Mouse (Mus musculus) right cerebral cortex, postnatal 10 days (tissue): Measurements from ENCODE around the gene Med12l.
"Not testable (repeated sequence)": the region's sequence is repeated elsewhere in the genome, so short reads cannot be mapped to it uniquely, and the experiment has no call there.

Experiments
- DNase-seq, 2 experiments: peaks; one replicate each; pipeline ENCODE4 v3.0.0; 2021; ENCODE audit warnings: low spot score in 2 of 2

Gene Med12l

DNA sequence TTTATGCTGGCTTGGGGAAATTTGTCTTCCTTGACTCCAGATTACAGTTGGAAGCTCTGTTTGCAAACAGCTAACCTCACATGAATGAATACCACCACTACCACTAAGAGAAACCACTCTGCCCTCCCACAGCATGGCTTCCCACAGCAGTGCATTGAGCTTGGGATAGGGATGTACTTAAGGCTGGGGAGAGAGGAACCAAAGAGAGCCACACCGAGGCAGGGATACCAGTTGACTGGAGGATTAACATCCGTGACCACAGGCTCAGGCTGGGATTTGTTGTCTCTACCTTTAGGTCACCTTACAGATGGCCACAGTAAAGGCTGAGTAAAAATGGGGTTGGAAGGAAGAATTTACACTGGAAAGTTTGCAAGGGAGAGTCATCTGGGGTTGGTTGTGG lies 16.6 kb downstream of the Med12l start:
- no peak for DNase-seq

DNA sequence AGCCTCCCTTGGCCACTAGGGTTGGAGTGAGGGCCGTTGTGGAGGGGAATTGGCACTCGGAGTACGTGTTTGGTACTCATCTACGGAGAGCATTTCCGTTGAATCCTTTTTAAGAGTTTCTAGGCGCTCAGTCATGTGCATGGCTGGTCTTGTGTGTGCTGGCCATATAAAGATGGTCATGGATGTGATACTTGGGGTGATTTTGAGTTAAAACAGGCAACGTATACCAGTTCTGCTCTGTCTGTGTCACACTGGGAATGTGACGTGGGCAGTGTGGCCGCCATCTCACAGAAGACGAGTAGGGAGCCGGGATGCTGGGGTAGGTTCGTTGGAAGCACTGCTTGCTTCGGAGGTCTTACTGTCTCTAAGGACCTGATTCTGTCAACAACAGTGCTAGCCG lies 17.3 kb downstream of the Med12l start:
- no peak for DNase-seq

- DNase-seq, result no peak
Observed at GRCm38 (mm10) chr3:59024531-59025192, 19.0 kb downstream of the Med12l start.

- DNase-seq, result no peak
Observed at GRCm38 (mm10) chr3:59025193-59025535, 19.5 kb downstream of the Med12l start.

GRCm38 (mm10) chr3:59028696-59029095 lies 23.1 kb downstream of the Med12l start:
- DNase-seq, result no peak

DNA sequence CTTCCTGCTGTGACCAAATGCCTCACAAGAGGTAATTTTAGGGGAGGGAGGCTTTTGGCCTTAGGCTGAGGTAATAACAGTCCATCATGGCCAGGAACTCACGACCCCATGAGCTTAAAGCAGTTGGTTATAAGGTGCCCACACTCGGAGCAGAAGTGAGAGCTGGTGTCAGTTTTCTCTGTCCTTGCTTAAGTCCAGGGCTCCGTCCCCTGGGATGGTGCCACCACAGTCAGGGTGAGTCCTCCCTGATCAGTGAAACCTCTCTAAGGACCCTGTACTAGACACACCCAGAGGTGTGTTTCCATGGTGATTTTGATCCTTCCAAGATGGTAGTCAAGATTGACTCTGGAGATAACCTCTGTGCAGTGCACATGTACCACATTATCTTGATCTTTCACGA lies 25.4 kb downstream of the Med12l start:
- no peak for DNase-seq

GRCm38 (mm10) chr3:59041487-59041886 lies 35.9 kb downstream of the Med12l start:
- no peak for DNase-seq

DNA sequence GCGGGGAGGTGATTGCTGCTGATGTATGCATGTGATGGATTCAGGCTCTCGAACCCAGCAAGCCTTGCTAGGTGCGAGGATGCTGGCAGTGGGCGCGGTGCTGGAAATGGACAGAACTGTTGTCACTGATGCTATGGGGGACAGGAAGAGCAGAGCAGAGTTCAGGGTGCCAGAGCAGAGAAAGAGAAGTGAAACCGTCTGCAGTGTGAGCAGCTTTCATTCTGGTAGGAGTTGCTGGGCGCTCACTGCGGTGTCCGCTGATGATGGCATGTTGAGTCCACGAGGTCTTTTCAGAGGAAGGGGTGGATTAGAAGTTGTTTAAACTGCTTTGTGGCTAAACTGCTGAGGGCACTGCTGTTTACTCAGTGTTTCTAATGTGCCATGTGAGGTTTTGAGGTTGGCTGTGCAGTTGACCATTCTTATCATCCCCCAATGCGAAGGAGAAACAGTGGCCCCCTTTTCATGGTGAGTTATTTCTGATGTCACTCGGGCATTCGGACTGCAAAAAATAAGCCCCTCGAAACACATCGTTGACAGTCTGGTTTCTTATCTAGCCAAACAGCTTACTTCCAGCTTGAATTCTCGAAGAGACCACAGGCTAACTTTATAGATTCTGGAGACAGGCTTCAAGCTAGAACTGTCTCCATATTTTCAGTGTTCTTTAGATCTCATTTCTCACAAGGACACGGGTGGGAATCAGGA lies 49.4 kb downstream of the Med12l start:
- DNase-seq, result no peak

- DNase-seq, result peak; percentile 82 to 83
Observed at GRCm38 (mm10) chr3:59059022-59059541, 53.5 kb downstream of the Med12l start.

DNA sequence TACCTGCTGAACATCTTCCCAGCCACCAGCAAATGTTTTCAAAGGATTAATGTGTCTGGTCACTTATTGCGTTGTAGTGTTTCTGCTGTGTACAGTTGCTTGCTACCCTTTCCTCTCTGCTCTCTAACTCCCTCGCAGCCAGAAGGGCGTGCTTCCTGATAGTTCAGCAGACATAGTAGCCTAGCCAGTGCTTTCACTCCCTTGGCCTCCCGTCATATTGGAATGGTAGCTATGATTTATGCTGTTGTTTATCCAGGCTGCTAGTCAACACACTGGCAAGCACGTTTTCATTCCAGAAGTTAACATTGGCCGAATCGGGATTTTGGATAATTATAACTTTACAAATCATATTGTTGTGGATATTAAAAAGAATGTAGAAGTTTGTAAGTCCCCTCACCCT lies 54.5 kb downstream of the Med12l start:
- no peak for DNase-seq

DNA sequence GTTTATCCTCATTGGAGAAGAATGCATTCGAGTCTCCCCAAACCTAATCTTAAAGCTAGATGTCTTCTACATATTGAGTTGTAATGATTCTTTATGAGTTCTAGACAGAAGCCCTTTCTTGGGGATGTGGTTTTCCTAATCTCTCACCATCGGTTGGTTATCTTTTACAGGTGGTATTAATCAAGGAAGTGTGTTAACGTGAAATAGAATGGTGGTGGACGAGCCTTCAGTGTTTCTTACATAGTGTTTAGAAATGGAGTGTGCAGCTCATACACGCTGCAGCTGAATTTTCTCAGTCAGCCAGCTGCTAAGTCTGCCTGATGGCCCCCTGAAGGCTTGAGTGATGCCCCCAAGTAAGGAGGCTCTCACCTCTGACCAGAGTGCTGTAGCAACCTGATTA lies 56.5 kb downstream of the Med12l start:
- DNase-seq, result no peak

DNA sequence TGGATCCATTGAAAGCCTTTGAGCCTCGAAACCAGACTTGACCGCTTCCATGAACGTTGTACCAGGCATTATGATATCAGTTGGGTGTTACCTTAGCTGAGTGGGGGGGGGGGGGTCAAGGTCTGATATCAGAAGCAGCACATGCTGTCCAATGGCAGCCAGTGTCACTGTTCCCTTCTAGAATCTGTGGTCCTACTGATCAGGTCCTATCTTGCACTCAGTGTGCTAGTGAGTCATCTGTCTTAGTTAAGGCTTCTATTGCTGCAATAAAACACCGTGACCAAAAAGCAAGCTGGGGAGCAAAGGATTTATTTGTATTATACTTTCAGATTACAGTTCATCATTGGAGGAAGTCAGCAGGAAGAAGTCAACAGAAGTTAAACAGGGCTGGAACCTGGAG lies 57.8 kb downstream of the Med12l start:
- DNase-seq, result no peak

GRCm38 (mm10) chr3:59065937-59066336 lies 60.3 kb downstream of the Med12l start:
- no peak for DNase-seq

DNA sequence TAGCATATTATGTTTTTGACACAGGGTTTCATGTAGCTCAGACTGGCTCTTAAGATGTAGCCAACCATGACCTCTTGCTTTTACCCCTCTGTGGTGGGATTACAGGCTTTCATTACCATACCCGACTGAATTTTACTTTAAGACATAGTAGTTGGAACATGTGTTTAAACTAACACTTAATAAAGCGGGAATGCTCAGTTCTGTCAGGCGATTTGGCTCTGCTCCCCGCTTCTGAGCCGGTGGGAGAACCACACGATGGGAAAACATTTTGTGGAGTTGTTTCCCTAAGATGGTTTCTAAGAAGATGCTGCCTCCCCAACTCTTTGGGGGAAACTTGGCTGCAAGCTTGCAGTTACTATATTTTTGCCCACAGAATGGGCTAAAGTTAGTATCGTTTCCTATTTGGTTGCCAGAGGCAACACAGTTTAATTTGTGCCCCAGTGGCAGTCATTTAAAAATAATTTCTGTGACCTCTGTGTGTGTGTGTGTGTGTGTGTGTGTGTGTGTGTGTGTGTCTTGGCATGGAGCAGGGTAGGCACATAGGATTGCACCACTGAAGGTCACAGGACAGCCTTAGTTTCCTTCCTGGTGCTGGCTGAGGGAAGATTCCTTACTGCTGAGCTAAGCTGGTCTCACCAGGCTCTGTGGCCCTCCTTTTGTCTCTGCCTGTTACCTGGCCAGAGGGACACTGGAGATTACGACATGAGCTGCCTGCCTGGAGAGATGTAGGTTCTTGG lies 61.1 kb downstream of the Med12l start:
- peak; percentile 33 to 48 for DNase-seq

DNA sequence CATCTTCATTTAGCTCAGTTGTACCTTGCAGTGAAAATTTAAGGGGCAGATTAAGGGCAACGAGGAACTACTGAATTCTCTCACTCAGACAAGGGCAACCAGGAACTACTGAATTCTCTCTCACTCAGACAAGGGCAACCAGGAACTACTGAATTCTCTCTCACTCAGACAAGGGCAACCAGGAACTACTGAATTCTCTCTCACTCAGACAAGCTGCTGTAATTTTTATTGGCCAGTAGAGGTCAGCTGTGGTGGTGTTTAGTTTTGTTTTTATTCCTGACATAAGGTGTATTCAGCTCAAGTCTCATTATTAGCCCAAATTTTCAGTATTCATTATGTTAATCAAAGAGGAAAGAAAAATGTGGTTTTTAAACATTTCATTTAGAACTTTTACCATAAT lies 63.4 kb downstream of the Med12l start:
- DNase-seq, result not testable (repeated sequence)

DNA sequence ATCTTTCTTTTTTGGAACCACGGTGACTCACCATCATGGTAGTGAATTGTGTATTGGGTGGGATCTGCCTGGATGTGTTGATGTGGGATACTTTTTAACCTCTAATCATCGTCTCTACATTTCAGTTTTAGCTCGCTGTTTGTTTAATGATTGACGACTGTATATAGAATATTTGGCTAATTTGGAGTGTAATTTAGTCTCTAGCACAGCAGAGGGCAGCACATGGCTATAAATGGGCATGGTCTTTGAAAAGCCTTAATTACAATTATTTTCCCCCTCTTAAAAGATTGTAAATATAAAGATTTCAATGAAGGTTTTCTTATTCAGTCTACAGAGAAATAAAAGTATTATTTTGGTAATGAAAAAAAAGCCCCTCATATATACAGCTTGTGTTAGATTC lies 71.7 kb downstream of the Med12l start:
- peak in 1 of 2 experiments; percentile 40 for DNase-seq

DNA sequence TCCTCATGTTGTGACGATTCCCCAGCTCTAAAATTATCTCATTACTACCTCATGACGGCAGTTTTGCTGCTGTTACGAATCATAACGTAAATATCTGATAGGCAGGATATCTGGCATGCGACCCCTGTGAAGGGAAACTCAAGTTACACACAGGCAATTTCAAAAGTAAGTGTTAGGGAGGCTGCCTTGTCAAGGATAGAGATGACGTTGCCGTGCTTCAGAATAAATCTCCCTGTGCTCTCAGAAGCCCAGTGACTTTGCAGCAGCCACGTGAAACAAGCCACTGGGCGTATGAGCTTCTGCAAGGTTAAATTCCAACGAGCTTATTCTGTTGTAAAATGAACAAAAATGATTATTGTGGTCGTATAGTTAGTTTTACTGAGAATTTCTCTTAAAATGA lies 73.0 kb downstream of the Med12l start:
- no peak for DNase-seq

DNA sequence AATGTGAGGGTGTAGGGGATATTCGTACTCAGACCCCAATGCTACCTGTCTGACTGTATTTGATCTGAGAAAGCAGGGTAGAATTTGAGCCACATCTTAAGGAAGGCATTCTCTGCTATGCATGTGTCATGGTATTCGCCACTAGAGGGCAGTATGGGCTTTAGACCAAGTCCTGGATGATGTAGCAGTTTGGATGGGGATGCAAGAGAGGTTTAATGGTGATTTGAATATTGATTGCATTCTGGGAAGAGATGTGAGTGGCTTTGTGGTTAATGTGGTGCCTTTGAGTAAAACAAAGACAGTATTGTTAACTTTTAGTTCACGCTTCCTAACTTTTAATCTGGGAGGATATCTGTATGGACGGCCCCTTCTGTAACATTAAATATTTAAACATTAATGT lies 73.7 kb downstream of the Med12l start:
- no peak for DNase-seq

DNA sequence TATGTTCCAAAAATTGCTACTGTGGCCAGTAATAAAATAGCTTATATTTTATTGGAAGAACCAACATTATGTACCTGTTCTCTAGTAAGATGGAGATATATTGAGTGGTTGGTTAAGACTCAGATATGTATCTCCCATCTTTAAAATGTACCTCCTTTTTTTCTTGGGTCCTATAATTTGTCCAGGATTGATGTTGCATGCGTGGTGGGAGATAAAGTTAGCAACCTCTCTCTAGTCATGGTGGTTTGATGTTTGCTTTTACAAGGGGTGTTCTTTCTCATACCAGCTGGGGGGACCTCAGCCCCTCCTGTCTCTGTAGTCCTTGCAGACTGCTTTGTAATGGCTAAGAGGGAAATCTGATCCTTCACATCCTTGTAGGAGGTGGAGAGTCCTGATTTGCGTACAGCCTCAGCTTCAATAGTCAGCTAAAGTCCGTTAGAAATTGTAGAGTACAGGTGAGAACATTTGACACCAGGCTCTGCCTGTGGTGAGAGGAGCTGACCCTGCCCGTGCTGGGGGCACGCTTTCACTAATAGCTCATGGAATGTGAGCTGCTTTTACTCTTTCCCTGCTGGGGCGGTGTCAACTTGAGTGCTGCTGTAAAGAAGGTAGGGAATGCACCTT lies 74.8 kb downstream of the Med12l start:
- no peak for DNase-seq

DNA sequence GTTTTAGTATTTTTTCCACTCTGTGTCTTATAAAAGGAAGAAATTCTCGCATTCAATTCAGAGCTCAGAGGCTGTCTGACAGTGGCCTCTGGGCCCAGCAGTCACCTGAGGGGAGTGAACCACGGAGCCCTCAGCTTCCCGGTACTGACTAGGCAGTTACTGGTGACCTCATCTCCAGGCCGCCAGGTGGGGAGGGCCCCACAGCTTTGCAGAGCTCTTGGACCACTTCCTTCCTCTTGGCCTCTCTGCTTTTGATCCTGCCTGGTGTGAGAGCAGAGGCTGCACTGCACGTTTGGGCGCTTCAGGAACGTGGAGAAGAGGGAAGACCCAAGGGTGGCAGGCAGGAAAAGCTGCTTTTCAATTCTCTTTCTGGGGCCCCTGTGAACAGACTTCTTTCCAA lies 75.3 kb downstream of the Med12l start:
- DNase-seq, result no peak

GRCm38 (mm10) chr3:59092702-59093101 lies 87.1 kb downstream of the Med12l start:
- no peak for DNase-seq

DNA sequence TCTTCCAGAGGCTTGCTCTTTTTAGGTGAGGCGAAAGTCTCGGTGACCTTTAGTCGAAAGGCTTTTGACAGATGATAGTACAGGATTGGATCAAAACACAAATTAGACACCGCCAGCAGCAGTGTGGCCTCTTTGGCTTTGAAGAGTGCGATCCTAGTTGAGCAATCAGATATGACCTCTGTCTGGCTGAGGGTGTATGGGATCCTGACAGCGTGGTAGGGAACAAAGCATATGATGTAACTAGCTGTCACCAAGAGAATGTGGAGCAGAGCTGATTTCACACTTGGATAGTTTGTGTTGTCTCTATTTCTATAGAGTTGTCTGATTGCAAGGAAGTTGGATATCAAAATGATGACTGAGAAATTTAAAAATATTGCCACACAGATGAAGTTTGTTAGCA lies 91.8 kb downstream of the Med12l start:
- DNase-seq, result no peak
